Comparison of ENCODE assay signal across 24 mouse cellular contexts in the genomic region with DNA sequence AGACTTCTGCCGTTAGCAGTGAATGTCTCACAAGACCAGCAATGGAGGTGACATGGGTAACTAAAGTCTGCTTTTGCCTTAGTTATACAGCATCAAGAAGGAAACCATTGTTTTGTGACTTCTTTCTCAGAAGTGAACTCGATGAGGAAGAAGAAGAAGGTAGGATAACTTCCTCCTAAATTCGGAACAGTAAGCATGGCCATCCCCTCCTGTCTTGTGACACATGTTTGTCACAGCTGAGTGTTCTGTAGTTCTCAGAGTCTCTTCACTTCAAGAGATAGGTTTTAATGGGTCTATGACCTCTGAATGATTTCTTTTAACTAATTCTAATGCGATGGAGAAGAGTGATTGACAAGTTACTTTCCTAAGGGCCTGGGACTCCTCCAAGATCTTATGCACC.
DNase-seq lines count a peak whose midpoint lies in the region; TF ChIP-seq lines count a peak whose summit lies in the region.
"Had no signal": no experiment of that assay in that cellular context is flagged by ENCODE, and none has a peak within 500 bp of the region (broad histone marks: within the 10 kb centered on the region; RNA-seq: fewer than 3 reads in every experiment).

No protein-coding gene starts in this region.

- no peak overlapping the region for H3K4me3 ChIP-seq in cortical plate, adult 2 months (ENCODE audit: insufficient read depth, low read length)
- H3K4me3 ChIP-seq: embryonic facial prominence, embryonic 13.5 days; erythroblast, embryonic 14.5 days; forebrain, embryonic 12.5 days; heart, embryonic 12.5 days; hindbrain, embryonic 13.5 days; midbrain, embryonic 12.5 days; neural tube, embryonic 12.5 days; stomach, embryonic 15.5 days had no signal

- H3K4me1 ChIP-seq in cortical plate, adult 2 months (ENCODE audit: control insufficient read depth, insufficient read depth, low read length), result no peaks in the 10 kb centered on the region; the same call in 1 of the 2 replicates
- H3K4me1 ChIP-seq: embryonic facial prominence, embryonic 13.5 days; forebrain, embryonic 12.5 days; heart, embryonic 12.5 days; hindbrain, embryonic 13.5 days; midbrain, embryonic 12.5 days; neural tube, embryonic 12.5 days; stomach, embryonic 15.5 days had no signal

- H3K27ac ChIP-seq in cortical plate, adult 2 months (ENCODE audit: insufficient read depth, low read length), result peak overlapping the region; percentile 88
- H3K27ac ChIP-seq: embryonic facial prominence, embryonic 13.5 days; forebrain, embryonic 12.5 days; hindbrain, embryonic 13.5 days; midbrain, embryonic 12.5 days; neural tube, embryonic 12.5 days had no signal

- peak; percentile 88 for DNase-seq in heart, adult 11 months
- no peak for DNase-seq in heart, postnatal 4 days
- DNase-seq in lung, postnatal 36 days, result peak; percentile 20
- no peak for DNase-seq in lung, postnatal 4 days
- peak; percentile 9 for DNase-seq in skeletal muscle tissue, adult 2 months (ENCODE audit: low read depth, low spot score)
- DNase-seq in layer of hippocampus, adult 8-10 months (ENCODE audit: low spot score in 2 of 2), result no peak
- no peak for DNase-seq in layer of hippocampus, adult 9-10 months (ENCODE audit: low spot score)
- DNase-seq: adrenal gland, postnatal 14 days; cerebellum, adult 11-12 months; cerebellum, postnatal 14 days; embryo, embryonic 11 days; heart, postnatal 14 days; kidney, adult 18-20 months; layer of hippocampus, postnatal 36 days; thymus, postnatal 4 days had no signal

- TF ChIP-seq POLR2A in cortical plate, adult 2 months (IDR thresholded peaks at IDR 0.05; ENCODE audit: extremely low read depth, insufficient read depth, low read length), result no peak

- TF ChIP-seq CTCF in cortical plate, adult 2 months (IDR thresholded peaks at IDR 0.05; ENCODE audit: extremely low read depth, insufficient read depth, low read length), result no peak

Comparison
In these comparisons a context has a peak if more than half of its experiments do, and no peak if none do; other contexts are left out.
1. DNase-seq: peak in heart, adult 11 months (single experiment), lung, postnatal 36 days (single experiment) and skeletal muscle tissue, adult 2 months (single experiment); none in heart, postnatal 4 days (single experiment), lung, postnatal 4 days (0 of 2), layer of hippocampus, adult 8-10 months (0 of 2) and layer of hippocampus, adult 9-10 months (single experiment).